Mouse (Mus musculus) spleen, embryonic (tissue): Measurements from ENCODE around the gene Lpar3.
"Not testable (repeated sequence)": the region's sequence is repeated elsewhere in the genome, so short reads cannot be mapped to it uniquely, and the experiment has no call there.

Experiments used
- CTCF ChIA-PET: fragments of 350-600 bp; sonication (Branson Sonifier 250); formaldehyde crosslinking; loops from one replicate; lab custom pipeline; 2022; lab: Charles Lee

Lpar3 gene

DNA sequence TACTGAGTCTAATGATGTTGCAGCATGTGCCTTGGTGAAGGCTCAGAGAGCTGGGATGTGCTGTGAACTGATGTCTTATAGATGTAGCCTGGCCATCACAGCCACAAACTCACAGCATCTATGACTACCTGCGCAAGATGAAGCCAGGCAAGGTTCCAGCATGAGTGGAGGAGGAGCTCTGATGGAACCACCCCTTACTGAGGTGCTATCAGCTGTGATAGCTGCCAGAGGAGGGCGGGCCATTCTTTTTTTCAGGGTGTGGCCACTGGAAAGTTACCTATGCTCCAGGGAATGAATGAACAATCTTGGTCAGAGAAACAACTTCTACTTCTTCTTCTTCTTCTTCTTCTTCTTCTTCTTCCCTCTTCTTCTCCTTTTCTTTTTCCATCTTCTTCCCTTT is 14.1 kb upstream of the Lpar3 start:
- CTCF ChIA-PET: interaction anchor here (0.6 kb wide), 1 partner anchor 38 kb away, joined by 7 read pairs; no protein-coding TSS in a partner anchor

DNA sequence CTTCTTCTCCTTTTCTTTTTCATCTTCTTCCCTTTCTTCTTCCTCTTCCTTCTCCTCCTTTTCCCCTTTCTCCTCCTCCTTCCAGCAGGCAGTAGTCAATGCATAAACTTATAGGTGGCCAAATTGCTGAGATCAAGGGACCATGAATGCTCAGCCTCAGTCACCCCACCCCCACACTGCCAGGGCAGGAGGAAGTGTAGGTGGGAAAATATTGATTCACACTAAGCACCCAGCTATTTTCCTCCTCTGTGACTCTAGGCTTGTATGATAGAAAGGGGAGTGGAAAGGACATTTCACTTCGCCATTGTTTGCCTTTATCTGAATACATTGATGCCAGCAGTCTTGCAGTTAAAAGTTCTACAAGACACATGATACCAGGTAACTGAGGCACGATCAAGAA is 13.3 kb upstream of the Lpar3 start:
- CTCF ChIA-PET: interaction anchor here (0.6 kb wide), 1 partner anchor 119 kb away, joined by 3 read pairs; no protein-coding TSS in a partner anchor

DNA sequence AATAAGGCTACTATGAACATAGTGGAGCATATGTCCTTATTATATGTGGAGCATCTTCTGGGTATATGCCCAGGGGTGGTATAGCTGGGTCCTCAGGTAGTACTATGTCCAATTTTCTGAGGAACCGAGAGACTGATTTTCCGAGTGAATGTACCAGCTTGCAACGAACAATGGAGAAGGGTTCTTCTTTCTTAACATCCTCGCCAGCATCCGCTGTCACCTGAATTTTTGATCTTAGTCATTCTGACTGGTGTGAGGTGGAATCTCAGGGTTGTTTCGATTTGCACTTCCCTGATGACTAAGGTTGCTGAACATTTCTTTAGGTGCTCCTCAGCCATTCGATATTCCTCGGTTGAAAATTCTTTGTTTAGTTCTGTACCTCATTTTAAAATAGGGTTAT is 11.0 kb upstream of the Lpar3 start:
- CTCF ChIA-PET: not testable (repeated sequence)

DNA sequence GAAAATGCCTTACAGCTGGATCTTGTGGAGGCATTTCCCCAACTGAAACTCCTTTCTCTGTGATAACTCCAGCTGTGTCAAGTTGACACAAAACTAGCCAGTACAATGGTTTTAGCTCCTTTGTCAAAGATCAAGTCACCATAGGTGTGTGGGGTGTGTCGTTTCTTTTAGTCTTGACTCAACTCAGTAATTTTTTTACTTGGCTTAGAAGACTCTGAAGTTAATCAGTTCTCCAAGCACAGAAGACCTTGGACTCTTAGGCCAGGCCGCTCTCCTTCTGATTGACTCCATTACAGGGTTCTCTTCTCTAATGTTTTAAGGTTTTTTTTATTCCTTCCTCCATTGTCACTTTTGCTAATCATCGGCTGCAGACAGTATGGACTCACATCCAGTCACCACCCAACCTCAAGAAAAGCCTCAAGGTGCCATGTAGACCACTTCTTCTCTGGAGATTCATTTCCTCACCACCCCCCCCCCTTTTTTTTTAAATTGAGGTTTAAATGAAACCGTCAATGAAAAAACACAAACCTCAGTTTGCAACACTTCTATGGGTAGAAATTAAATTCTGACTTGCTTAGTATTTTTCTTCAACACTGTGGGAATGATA is 9.5 kb upstream of the Lpar3 start:
- CTCF ChIA-PET: interaction anchor here (0.7 kb wide), 1 partner anchor 438 kb away, joined by 4 read pairs; no protein-coding TSS in a partner anchor

DNA sequence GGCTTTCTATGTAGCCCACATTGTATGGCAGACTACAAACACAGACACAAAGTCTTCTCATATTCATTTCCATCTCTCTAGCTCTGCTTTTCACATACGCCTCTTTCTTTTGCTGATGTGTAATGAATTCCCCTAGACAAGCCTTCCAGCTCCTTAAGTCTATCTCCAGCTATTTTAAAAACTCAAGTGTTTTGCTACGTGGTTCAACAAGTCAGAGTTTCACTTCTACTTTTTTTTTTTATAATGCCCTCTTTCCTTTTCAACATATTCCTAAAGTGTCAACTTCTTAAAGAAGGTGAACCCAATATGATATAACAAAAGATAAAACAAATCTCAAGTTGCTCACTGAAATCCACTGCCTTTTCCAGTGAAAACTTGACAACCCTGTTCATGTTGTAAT is 8.8 kb upstream of the Lpar3 start:
- CTCF ChIA-PET: interaction anchor here (0.7 kb wide), 1 partner anchor 439 kb away, joined by 4 read pairs; no protein-coding TSS in a partner anchor

DNA sequence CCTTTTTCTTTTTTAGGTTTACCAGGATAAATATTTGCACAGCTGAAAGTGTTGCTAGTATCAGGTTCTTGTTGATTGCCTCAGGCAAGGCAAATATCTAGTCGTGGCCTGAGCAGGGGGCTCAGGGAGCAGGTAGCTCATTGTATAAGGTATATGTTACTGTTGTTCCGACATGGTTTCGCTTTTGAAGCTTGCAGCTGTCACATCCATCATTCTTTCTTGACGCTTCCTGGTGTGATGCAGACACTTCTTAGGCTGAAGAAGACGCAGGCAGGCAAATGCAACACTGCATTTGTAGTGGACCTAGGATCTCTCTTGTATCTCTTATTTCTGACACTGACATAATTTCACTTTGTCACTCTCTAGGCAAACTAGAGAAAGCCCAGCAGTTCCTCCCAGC is 7.4 kb upstream of the Lpar3 start:
- CTCF ChIA-PET: interaction anchor here (0.6 kb wide), 1 partner anchor 149 kb away, joined by 3 read pairs; no protein-coding TSS in a partner anchor

DNA sequence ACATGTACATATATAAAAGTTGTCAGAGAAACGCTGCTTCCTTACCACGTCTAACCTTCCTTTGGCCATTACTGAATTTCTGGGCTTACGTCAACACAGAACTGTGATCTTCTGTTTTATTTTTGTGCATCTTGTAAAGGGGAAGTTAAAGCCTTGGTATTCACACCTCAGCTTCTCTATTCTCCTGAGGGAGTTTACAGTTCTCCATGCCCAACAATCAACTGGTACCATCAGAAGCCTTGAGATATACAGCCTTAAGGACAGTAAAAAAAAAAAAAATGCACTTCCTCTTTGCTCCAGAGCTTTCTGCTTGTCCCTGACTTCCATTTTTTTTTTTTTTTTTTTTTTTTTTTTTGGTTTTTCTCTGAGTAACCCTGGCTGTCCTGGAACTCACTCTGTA is 4.2 kb upstream of the Lpar3 start:
- CTCF ChIA-PET: interaction anchor here (0.6 kb wide), 3 partner anchors 12 to 164 kb away, joined by 5 to 9 read pairs (median 6); no protein-coding TSS in a partner anchor

DNA sequence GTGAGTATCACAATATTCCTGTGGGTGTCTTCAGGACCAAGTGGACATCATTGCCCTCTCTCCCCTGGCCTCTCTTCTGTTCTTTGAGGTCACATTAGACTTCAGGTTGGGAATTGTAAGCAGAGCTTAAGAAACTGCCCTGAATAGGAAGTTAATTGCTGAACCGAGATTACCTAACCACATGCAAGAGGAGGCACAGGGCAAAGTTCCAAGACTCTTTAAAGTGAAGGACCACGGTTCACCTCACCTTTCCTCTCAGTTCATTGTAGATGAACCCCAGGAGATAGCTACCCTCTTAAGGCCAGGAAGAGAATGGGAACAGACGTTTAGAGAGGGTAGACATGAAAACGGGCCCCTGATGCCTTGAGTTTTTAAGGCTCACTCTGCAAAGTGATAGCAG is 3.5 kb downstream of the Lpar3 start:
- CTCF ChIA-PET: no interaction called here

DNA sequence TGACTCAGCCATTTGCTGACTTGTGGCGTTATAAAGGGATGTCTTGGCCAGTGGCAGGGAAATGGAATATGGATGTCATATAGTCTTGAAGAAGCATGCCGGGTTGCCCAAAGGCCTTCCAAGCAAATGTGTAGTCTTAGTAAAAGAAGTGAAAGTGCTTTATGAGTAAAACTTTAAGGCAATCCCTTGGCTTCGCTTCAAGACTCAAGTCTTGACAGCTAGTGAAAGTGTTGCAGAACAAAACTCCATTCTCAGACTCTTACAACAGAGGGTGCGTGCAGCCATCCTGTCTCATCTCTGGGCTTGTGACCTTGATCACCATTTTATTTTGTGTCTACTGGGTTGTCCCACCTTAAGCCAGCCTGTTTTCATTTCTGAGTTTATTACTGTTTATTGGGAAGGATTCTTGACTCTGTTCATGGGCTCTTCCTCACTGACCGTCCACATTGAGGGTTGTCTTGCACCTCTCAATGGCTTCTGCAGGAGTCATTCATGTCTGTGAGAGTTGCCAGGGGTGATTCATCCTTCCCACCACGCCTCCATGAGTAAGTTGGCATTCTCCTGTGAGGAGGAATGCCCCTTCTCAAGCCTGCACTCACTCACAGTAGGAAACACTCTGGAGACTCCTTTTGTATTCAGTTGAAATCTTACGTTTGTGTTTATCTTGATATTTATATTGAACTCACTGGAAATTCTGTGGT is 4.4 kb downstream of the Lpar3 start:
- CTCF ChIA-PET: no interaction called here

DNA sequence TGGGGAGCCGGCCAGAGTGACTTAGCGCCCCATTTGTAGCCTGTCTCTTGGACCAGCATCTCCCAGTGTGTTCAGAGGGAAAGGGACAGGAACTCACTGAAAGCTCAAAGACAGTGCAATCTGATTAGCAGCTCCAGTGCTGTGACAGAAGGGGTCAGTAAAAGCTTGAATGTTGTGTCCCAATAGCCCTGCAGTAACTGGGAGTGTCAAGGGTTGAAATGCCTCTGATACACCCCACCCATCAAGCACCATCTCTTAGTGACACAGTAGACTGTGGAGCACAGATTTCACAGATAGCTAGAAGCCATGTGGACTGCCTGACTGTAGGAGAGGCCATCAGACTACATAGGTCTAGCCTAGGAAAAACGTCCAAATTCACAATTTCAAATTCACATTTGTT is 6.7 kb downstream of the Lpar3 start:
- CTCF ChIA-PET: no interaction called here

DNA sequence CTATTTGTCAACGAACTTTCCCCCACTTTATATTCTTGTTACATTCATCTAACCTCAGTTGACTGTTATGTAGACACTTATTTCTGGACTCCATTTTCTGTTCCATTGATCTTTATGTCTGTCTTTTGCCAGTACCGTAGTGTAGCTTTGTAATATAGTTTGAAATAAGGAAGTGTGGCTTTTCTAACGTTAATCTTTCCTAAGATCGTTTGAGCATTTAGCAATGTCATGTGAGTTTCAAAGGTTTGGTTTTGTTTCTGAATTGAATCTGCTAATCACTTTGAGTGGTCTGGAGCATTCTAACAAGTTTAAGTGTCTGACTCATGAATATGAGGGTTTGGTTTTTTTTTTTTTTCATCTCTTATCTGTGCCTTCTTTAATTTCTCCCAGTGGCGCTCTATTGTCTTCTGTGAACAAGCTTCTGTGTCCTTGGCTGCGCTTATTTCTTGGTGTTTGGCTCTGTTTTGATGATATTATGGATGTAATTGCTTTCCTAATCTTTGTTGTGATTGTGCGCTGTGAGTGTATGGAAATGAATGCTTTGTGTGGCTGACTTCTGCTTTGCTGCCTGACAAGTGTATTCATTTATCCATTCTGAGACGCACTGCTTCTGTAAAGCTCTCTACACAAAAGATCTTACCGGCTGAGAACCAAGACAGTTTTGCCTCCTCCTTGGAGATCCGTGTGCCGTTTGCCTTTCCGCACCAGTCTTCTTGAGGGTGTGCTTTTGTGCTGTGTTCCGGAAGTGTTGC is 8.0 kb downstream of the Lpar3 start:
- CTCF ChIA-PET: no interaction called here

DNA sequence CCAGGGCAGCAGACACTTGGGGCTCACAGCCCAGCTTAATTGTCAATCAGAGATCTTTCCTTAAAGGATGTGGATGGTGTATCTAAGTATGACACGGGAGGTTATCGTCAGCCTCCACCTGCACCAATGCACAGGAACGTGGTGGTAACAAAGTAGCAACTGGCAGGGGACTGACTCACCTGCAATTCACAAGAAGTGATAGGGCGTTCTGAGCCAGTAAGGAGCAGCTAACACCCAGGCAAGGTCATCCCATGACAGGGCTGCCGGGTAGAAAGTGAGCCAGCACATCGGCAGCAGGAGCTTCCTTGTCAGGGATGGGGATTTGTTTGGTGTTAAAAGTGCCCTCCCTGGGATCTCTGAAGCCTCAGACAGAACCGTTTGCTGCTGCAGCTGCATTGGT is 11.9 kb downstream of the Lpar3 start:
- CTCF ChIA-PET: no interaction called here

DNA sequence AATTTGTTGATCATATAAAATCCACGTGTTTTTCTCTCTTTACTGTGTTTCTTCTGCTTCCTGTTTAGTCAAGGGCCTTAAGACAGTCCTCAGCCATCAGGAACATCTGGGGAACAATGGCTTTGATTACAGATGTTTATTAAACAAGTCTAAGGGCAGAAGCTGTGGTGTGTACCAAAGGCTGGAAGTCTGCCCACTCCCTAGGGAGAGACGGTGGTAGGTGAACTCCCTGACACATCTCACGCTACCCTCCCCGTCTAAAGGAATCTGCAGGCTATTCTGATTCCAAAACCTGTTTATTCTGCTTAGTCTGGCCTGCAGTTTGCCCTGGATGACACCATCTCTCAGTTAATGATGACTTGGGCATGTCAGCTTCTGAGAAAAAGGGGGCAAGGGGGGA is 13.0 kb downstream of the Lpar3 start:
- CTCF ChIA-PET: no interaction called here

DNA sequence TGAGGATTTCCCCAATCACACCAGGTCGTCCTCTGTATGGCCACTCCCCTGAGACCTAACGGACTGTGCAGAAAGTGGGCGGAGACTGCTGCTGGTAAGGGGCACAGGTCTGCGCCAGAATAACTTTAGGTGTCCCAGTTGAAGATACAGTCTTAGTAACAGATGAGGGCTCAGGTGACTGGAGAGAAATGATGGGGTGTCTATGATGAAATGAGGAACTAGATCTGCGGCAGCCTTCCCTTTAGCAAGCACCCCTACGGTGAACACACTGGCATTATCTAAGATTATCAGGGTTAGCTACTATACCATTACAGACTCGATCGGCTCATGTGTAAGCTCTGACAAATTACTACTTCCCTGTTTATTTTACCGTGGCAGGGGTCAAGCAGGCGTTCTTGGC is 13.8 kb downstream of the Lpar3 start:
- CTCF ChIA-PET: interaction anchor here (0.7 kb wide), 1 partner anchor 102 kb away, joined by 3 read pairs; no protein-coding TSS in a partner anchor

DNA sequence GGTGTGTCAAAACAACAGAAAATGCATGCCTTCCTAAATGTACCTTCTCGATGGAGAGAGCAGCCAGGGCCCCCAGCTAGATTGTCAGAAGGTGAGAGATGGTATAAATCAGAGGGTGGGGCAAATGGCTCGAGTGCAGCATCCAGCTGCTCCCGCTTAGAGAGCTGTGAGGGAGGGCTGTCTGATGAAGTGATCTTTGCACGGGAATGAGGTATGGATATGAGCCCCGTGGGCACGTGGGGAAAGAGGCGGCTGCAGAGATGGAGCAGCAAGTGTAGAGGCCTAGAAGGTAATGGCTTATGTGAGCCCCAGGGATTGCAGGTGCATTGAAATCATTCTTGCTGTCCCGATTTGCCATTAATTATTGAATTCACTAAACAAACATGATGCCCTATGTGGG is 15.5 kb downstream of the Lpar3 start:
- CTCF ChIA-PET: no interaction called here

DNA sequence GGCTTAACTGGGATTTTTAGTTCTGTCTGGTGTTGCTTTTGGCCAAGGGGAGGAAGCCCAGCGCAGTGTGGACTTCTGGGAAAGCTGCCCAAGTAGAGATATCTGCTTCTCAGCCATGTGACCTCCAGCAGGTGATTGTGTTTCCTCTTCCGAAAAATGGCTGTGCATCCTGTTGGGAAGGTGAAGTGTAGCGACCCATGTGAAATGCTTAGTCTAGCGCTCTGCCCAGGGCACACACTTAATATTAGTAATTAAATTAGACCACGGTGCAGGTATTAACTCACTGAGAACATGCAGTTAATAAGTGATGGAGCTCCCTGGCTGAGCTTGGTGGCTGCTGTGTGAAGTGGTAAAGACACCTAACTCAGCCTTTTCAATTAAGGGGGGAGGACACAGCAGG is 16.9 kb downstream of the Lpar3 start:
- CTCF ChIA-PET: no interaction called here

DNA sequence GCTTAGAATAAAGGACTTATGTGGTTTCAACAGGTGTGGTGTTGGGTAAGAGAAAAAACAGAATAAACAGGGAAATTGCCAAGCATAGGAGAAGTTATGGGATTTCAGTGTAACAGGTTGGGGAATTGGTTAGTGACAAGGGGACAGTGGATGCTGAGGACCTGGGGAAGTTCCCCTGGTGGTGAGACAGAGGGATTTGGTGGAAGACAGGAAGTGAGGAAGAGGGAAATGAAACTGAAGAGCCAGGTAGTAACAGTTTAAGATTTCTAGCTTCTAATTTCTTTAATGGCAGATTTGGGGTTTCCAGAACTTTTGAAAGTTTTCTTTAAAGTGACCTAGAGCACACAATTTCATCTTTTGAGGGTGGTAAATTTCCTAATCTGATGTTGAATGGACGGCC is 23.9 kb downstream of the Lpar3 start:
- CTCF ChIA-PET: no interaction called here

DNA sequence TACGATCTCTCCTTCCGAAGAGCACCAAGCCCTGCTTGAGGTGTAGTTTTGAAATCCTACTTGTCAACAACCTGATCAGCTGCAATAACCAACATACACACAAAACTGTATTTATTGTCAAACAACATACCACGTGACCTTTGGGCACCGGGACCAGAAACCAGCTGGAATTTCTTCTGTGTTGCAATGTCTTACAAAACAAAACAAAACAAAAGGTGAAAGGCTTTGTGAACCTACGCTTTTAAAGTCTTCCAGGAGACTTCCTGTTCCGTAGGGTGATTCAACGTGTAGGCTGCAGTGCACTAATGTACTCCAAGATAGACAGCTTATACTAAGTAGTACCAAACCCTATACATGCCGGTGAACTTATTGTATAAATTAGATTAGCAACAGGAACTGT is 25.8 kb downstream of the Lpar3 start:
- CTCF ChIA-PET: no interaction called here

DNA sequence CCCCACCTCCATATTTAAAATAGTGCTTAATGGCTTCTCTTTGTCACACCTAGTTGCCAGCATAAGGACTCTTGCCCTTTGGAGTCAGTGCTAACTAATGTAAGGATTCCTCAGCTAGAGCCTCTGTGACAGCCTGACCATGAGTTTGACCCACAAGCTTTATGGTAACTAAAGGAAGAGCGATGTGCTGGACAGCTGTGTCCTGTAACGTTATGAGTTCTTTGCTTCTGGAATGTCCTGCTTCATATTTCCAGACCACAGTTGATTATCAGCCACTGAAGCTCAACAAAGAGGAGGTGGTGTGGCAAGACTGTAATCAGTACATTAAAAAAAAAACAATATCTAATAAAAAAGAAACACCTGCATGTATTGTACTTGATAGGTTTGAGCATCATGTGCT is 26.2 kb downstream of the Lpar3 start:
- CTCF ChIA-PET: no interaction called here

DNA sequence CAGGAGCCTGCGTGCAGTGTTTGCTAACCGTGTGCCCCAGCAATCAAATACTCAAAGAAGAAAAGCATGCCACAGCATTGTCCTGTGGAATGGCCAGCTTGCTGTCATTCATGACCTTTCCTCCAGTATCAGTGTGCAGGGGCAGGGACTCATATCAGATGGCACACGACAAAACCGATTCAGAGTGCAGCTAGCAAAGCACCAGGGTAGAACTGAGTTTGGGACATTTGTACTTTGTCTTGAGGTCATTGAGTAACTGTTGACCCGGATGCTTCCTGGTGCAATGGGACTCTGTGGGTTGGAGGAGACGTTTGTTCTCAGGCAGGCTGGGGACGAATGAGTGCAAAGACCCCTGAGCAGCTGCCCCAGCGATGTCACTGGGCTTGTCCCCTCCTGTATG is 29.1 kb downstream of the Lpar3 start:
- CTCF ChIA-PET: no interaction called here

DNA sequence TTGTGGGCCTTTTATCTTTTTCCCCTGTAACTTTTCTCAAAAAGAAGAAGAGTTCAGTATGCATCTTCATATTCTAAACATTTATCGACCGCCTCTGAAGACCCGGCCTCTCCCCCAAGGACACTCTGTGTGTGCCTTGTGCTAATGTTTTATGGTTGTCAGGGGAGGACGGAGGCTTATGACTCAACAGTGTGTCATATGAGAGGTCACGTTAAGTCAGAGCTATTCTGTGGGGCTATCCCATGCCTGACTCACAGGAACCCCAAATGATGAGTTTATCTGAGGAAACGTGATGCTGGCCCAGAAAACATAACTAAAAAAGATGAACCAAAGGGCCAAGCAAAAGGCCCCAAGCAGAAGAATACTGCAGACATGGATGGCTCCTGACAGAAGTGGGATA is 31.0 kb downstream of the Lpar3 start:
- CTCF ChIA-PET: no interaction called here

DNA sequence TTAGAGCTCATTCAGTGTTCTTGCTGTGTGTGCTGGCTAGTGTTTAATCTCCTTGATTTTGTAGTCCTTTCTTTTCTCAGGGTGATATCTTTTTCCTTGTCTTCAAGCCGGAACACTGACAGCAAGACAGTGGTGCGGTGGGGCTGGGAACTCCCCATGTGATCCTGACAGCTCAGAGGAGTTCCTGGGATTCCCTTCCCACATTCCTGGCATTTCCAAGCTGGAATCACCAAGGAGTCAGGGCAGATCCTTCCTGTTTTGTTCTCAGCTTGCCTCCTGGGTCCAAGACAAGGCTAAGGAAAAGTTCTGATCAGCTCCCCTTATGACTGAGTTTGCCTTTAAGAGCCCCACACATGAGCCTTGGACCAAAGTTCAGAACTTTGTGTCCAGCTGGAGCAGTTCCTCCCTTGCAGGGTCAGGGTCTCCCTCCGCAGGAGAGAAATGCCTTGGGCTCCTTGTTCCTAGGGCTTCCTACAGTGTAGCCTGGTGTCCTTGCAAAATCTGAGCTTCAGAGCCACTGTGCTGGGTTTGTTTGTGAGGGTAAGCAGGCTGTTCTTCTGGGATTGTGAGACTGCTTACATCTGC is 33.1 kb downstream of the Lpar3 start:
- CTCF ChIA-PET: no interaction called here
